Mouse (Mus musculus): ENCODE data around the gene Ust.
"Not testable (repeated sequence)": the region's sequence is repeated elsewhere in the genome, so short reads cannot be mapped to it uniquely, and the experiment has no call there.

DNA sequence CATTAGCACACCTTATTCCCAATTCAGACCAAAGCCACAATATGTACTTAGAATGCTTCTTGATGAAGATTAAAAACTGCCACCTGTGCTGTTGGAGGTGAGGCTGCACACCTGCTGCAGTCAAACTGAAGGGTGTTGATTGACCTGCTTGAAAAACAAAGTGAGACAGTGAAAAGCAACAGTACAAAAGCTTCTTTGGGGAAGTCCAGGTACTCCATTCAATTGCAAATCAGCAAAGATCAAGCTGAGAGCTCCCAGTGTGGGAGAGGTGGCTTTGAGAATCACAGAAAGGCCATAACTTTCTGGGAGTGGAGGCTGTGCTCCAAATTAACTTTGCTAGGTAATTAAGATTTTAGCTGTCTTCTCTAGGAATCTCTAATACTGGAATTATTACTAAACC lies 33.6 kb upstream of the Ust start:
- TF ChIP-seq CTCF (IDR thresholded peaks at IDR 0.05); POLR2A (IDR thresholded peaks at IDR 0.05; ENCODE audit: insufficient read depth, low read depth, low read length); EP300 (IDR thresholded peaks at IDR 0.05; ENCODE audit: insufficient read depth, low read depth, low read length): not testable (repeated sequence)

Data from heart, adult 2 months (tissue).